Mouse (Mus musculus) CD4-positive, CD25-positive, alpha-beta regulatory T cell, adult 9 weeks (primary cell): ENCODE results near the gene Mocs3. TPM values are rescaled to one million over a fixed set of nuclear protein-coding genes. Genes with fewer than 3 reads are reported as not detected.

ENCODE experiments used
- polyA plus RNA-seq: library from polyadenylated mRNA; unstranded; fragments of 100-300 nt; shearing (Covaris generic); gene quantifications from one replicate; pipeline ENCODE4 v1.2.1, GENCODE M21; 2017

Mocs3 gene
- 0.19 TPM for polyA plus RNA-seq

GRCm38 (mm10) chr2:168230026-168230728 lies at the start of gene Mocs3, which contains the start of the genes Gm20716 and Dpm1:
TSS of gene Mocs3 (plus strand) at chr2:168230622.
TSS of gene Gm20716 (minus strand) at chr2:168230364.
TSS of gene Dpm1 (minus strand) at chr2:168230591.

GRCm38 (mm10) chr2:168206725-168207644 lies 23.4 kb upstream of the Mocs3 start, which contains the start of gene Adnp:
TSS of gene Adnp (minus strand) at chr2:168207112.

GRCm38 (mm10) chr2:168281582-168281981 lies 51.2 kb downstream of the Mocs3 start, which contains the start of gene Kcng1:
TSS of gene Kcng1 (minus strand) at chr2:168281736.

Other genes starting within 250 kb of the Mocs3 start
- gene Ripor3, start 220.0 kb upstream of the Mocs3 start, polyA plus RNA-seq: 0.63 TPM
- 0.61 TPM for gene Pard6b, start 149.6 kb upstream of the Mocs3 start, polyA plus RNA-seq
- 1.4 TPM for gene Adnp, start 23.5 kb upstream of the Mocs3 start, polyA plus RNA-seq
- gene Gm20716, start 258 bp upstream of the Mocs3 start, polyA plus RNA-seq: 15.6 TPM
- 118 TPM for gene Dpm1, start within 50 bp of the Mocs3 start, polyA plus RNA-seq
- gene Kcng1, start 51.1 kb downstream of the Mocs3 start, polyA plus RNA-seq: not detected